Mouse (Mus musculus) thymus, adult 2 months (tissue): ENCODE measurements at regions not wholly inside any gene's neighbourhood (a gene's known extent, or its start where the extent isn't known, plus 50 kb on each side); places are given as distances from the start of the nearest gene placed in this dataset.

Source experiments
- DNase-seq: peaks from one replicate; pipeline ENCODE4 v3.0.0; 2021
- H3K27ac ChIP-seq: fragments of 200-500 bp; 2 replicates; pipeline ENCODE4 v1.5.1; 2012; ENCODE audit warnings: low read length, control low read depth; ENCODE audit not compliant: control insufficient read depth, insufficient read depth
- H3K27me3 ChIP-seq: fragments of 200-500 bp; 2 replicates; pipeline ENCODE4 v1.6.1; 2012; ENCODE audit warnings: mild to moderate bottlenecking, low read length, moderate library complexity, mixed read lengths; ENCODE audit not compliant: control insufficient read depth, insufficient read depth
- H3K36me3 ChIP-seq: fragments of 200-500 bp; 2 replicates; pipeline ENCODE4 v1.6.1; 2012; ENCODE audit warnings: mild to moderate bottlenecking, low read length, moderate library complexity; ENCODE audit not compliant: control insufficient read depth, insufficient read depth
- H3K4me1 ChIP-seq: fragments of 200-500 bp; replicated peaks from 2 replicates; pipeline ENCODE4 v1.6.1; 2012; ENCODE audit warnings: low read length; ENCODE audit not compliant: control insufficient read depth, insufficient read depth
- H3K4me3 ChIP-seq: fragments of 200-500 bp; 2 replicates; pipeline ENCODE4 v1.5.1; 2012; ENCODE audit warnings: mild to moderate bottlenecking, low read length, control low read depth, moderate library complexity; ENCODE audit not compliant: control insufficient read depth, insufficient read depth
- CTCF ChIP-seq: fragments of 200-500 bp; IDR thresholded peaks from 2 replicates; pipeline ENCODE4 v1.5.1; 2012; ENCODE audit warnings: mild to moderate bottlenecking, control low read depth, low read length, moderate library complexity, borderline replicate concordance; ENCODE audit not compliant: control insufficient read depth, poor library complexity, insufficient read depth; ENCODE audit errors: extremely low read depth
- POLR2A ChIP-seq: fragments of 200-500 bp; IDR thresholded peaks from 2 replicates; pipeline ENCODE4 v1.6.1; 2012; ENCODE audit warnings: mild to moderate bottlenecking, low read length, control low read depth, moderate library complexity; ENCODE audit not compliant: control insufficient read depth, poor library complexity, insufficient read depth; ENCODE audit errors: extremely low read depth
- WGBS: fragments of 180-500 bp; shearing (Covaris S2); methylation state at CpG from one replicate; pipeline ENCODE4 v1.1.7; 2018; 5-methylcytosine and 5-hydroxymethylcytosine counted together

- TF ChIP-seq POLR2A (no peak), CTCF (no peak)
- no peak overlapping the region for H3K4me3 ChIP-seq
- DNase-seq, result no peak
- H3K36me3 ChIP-seq, result no peaks in the 10 kb centered on the region
- H3K27ac ChIP-seq, result no peak overlapping the region
- WGBS, result 75% methylated on average over 8 of the region's 8 CpGs
- no peaks in the 10 kb centered on the region for H3K27me3 ChIP-seq
- H3K4me1 ChIP-seq, result no peaks in the 10 kb centered on the region
Measured at GRCm38 (mm10) chr1:73456359-73457062, 440.8 kb upstream of the Tnp1 start.

GRCm38 (mm10) chr1:73444216-73444890 lies 428.6 kb upstream of the Tnp1 start:
- Histone ChIP-seq H3K27ac (no peak overlapping the region), H3K4me1 (no peaks in the 10 kb centered on the region), H3K4me3 (no peak overlapping the region), H3K27me3 (no peaks in the 10 kb centered on the region), H3K36me3 (no peaks in the 10 kb centered on the region)
- DNase-seq, result no peak
- no peak for TF ChIP-seq POLR2A
- no peak for TF ChIP-seq CTCF
- 63% methylated on average over 6 of the region's 6 CpGs for WGBS

GRCm38 (mm10) chr1:73438385-73438784 lies 422.7 kb upstream of the Tnp1 start:
- 79% methylated on average over 8 of the region's 8 CpGs for WGBS
- Histone ChIP-seq H3K36me3 (no peaks in the 10 kb centered on the region), H3K27me3 (no peaks in the 10 kb centered on the region), H3K27ac (no peak overlapping the region), H3K4me1 (no peaks in the 10 kb centered on the region), H3K4me3 (no peak overlapping the region)
- no peak for TF ChIP-seq CTCF
- no peak for TF ChIP-seq POLR2A
- DNase-seq, result no peak

- Histone ChIP-seq H3K4me1 (no peaks in the 10 kb centered on the region), H3K4me3 (no peak overlapping the region), H3K27ac (no peak overlapping the region), H3K36me3 (no peaks in the 10 kb centered on the region), H3K27me3 (no peaks in the 10 kb centered on the region)
- TF ChIP-seq CTCF, result no peak
- no peak for TF ChIP-seq POLR2A
- no peak for DNase-seq
- WGBS, result 95% methylated on average over 4 of the region's 4 CpGs
Measured at GRCm38 (mm10) chr1:73428101-73428500, 412.4 kb upstream of the Tnp1 start.

- Histone ChIP-seq H3K4me1 (no peaks in the 10 kb centered on the region), H3K27me3 (no peaks in the 10 kb centered on the region), H3K36me3 (no peaks in the 10 kb centered on the region), H3K27ac (no peak overlapping the region), H3K4me3 (no peak overlapping the region)
- DNase-seq, result no peak
- 74% methylated on average over 7 of the region's 7 CpGs for WGBS
- TF ChIP-seq POLR2A, result no peak
- TF ChIP-seq CTCF, result no peak
Measured at GRCm38 (mm10) chr1:73425049-73425448, 409.3 kb upstream of the Tnp1 start.

GRCm38 (mm10) chr1:73418196-73418595 lies 402.5 kb upstream of the Tnp1 start:
- H3K27ac ChIP-seq, result no peak overlapping the region
- no peak for TF ChIP-seq POLR2A
- TF ChIP-seq CTCF, result no peak
- H3K27me3 ChIP-seq, result no peaks in the 10 kb centered on the region
- H3K4me3 ChIP-seq, result no peak overlapping the region
- no peaks in the 10 kb centered on the region for H3K36me3 ChIP-seq
- 82% methylated on average over 2 of the region's 2 CpGs for WGBS
- H3K4me1 ChIP-seq, result no peaks in the 10 kb centered on the region
- DNase-seq, result no peak
